Mouse (Mus musculus) right cerebral cortex, adult 18-20 months (tissue): Measurements from ENCODE around the gene Hydin.
"Not testable (repeated sequence)": the region's sequence is repeated elsewhere in the genome, so short reads cannot be mapped to it uniquely, and the experiment has no call there.

Experiments
- DNase-seq: peaks from one replicate; pipeline ENCODE4 v3.0.0; 2022; ENCODE audit warnings: mixed read lengths

Hydin gene

DNA sequence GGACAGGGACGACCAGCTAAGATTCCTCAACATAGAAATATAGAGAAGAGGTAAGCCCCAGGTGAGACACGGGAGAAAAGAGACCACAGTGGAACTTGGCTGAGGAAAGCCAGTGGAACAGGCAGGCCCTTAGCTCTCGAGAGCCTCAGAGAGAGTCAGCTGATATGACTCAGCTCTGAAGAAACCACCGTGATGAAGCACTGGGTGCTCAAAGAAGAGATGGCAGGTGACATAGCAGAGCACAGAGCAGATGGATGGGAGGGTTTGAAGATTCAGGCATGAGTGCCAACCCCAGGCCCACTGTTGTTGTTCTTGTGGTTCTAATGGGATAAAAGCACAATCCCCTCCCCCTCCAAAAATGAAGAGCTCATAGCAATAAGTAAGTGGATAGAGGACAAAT is 190.6 kb downstream of the Hydin start:
- DNase-seq = no peak

DNA sequence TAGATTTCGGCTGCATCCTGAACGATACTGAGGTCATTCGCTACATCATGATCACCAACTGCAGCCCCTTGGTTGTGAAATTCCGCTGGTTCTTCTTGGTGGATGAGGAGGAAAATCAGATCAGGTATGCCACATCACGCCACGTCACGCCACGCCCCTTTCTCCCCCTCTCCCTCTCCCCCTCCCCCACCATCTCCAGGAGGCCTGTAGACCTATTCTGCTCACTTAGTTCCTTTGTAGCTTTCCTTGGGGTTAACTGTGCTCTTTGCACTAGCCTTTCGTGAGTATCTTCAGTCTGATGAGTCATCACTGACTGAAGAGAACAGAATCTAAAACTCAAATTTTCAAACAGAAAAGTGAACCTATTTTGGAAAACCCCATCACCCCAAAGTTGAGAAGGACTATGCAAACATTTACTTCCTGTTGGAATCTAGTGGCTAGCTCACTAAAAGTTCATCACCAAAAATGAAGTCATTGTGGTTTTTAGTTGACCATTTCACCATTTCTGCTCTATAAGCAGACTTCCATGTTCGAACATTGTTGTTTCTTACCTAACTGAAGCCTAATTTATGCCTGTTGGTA is 195.9 kb downstream of the Hydin start:
- no peak for DNase-seq

DNA sequence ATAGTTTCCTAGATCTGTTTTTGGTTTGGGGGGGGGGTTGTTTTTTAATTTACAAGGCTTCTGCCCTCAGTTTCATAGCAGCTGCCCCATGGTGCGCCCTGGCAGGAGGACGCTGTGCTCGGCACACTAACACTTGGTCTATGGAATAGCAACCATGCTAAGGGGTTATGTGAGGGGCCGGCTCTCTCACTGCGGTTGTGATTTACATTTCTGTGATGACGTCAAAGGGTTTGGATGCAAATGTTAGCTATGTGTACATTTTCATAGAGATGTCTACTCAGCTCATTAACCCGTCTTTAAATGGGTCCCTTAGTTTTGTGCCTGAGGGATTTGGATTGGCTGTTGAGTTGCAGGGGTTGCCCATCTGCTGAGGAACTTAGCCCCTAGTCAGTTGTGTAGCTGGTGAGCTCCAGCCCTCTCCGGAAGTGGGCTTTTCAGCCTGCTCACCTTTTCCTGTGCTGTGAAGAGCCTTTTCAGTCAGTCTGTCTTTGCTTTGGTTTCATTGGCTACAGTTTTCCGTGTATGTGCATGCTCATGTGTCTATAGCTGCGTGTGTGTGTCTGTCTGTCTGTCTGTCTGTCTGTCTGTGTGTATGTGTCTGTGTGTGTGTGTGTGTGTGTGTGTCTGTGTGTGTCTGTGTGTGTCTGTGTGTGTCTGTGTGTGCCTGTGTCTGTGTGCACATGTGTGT is 197.1 kb downstream of the Hydin start:
- no peak for DNase-seq

DNA sequence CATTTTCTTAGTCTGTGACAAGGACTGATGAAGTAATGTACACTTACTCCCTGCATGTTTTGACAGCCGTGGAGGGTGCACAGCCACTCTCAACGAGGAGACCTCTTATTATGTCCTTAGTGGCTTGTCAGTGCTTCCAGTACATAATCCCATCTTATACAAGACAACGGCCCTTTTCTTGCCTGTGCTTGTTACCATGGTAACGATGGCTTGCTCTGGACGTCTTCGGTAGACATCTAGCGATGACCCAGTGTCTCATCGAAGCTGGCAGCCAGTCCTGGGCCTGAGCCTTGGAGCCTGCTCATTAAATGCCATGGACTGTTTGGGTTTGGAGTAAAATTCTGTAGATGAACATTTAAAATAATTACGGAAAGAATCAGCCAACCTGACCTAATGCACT is 198.8 kb downstream of the Hydin start:
- DNase-seq = no peak

DNA sequence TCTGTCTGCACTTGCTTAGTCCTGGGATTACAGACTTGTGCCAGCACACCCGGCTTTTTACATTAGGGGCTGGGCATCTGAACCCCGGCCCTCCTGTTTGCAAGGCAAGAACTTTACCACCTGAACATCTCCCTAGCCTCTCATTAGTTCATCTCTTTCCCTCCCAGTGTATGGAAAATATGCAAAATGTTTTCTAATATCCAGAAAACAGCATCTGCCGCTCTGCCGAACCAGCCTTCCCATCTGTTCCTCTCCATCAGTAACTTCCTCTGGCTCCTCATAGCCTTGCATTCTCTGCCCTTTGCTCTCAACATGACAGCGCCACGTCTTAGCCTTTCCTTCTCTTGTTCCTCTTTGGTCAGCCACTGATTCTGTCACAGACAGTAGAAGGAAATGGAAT is 210.5 kb downstream of the Hydin start:
- DNase-seq = no peak

DNA sequence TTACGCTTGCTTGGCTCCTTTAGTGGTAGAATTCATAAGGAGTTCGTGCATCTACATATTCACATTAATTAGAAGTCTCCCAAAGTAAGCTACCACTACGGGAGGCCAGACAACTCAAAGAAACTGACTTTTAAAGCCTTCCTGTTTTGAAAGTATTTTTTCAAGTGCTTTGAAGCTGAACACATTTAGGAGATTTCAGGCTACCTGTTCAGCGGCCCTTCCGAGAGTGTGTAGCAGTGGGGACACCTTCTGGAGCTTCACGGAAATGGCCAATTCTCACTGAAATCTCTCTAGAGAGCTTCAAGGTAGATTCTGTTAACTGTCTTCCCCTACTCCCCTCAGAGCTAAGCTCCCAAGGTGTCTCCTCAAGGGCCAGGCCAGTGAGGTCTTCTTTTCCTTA is 211.8 kb downstream of the Hydin start:
- peak; percentile 43 for DNase-seq

DNA sequence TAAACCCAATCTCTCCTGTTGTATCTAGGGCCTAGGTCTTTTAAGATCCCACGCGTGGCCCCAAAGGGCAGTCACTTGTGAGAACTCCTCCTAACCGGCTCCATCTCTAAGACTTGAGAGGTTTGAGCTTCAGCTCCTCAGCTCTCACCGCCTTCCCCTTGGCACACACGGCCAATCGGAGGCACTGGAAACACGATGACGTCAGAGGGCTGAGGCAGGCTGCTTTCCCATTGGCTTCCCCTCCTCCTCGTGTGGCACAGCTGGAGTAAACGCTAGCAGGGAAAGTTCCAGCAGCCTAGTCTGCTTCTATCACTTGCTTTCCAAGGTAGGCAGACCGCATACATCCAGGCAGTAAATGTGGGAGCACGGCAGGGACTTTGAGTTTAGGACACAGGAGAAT is 212.6 kb downstream of the Hydin start:
- DNase-seq = no peak

DNA sequence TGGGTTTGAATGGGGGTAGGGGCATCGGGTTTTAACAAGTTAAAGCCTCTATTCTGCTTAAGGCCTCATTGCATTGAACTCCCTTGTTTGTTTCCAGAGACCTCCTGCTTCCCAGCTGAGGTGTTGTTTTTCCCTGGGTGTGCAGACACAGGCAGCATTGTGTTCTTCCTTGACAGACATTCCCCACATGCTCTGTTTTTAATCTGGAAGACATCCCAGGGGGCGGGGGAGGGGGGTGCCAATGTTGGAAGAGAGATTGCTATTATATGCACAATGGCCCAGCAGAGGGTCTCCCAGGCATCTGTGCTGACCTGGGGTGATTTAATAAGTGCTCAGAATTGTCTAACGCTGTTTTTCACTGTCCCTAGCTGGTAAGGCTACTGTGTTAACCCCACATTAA is 215.5 kb downstream of the Hydin start:
- no peak for DNase-seq

DNA sequence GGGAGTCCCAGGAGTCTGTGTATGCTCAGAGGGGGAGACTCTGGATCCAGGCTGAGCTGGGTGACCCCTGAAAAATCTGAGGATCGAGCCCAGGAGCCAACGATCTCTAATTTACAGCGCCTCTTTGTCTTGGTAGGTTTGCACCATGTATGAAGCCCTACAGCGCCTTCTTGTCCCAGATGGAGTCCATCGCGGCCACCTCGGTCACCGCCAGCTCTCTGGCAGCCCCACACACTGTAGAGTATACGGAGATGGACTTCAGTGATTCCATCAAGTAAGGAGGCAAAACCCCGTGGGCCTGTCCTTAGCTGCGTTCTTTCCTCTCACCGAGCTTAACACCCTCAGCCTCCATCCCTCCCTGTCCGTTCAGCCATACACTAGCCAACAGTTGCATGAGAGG is 218.5 kb downstream of the Hydin start:
- no peak for DNase-seq

DNA sequence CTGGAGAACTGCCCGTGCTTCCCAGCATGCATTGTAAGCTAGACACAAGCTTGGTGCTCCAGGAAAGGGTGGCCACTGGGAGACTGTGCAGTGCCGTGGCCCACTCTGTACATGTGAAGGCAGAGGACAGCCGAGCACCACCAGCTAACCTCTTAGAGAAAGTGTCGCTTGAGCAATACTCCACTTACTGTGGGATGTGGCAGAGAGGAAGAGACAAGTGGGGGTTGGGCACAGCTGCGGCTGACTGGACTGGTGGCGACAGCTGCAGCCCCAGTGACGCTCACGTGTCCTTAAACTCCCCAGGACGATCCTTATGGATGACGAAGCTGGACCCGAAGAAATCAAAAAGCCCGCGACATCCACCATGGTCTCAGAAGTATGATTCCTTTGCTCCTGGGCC is 219.2 kb downstream of the Hydin start:
- no peak for DNase-seq

DNA sequence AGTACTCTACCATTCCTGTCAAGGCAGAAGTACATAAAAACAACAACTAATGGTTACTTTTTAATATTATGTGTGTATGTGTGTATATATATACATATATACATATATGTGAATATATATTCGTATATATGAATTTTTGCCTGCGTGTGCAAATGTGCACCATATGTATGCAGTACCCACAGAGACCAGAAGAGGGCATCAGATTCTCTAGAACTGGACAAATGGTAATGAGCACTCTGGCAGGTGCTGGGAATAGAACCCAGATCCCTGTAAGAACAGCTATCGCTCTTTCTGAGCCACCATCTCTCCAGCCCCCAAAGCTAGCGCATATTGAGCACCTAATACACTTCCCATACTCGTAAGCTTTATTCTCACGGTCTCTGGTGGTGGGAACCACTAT is 220.9 kb downstream of the Hydin start:
- DNase-seq = no peak

DNA sequence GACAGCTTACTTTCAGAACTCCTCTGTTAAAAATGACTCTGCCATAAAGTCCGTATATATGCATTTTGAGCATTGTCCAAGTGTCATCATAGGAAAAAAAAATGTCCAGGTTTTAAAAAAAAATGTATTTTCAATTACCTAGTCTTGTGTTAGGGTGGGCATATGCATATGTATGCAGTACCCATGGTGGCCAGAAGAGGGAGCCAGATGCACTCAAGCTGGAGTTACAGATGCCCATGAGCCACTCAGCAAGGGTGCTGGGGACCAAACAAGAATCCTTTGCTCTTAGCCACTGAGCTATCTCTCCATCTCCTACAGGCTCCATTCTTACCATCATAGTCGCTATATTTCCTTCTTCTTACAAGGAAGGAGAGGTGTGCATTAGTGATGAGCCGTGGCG is 222.6 kb downstream of the Hydin start:
- DNase-seq = no peak

DNA sequence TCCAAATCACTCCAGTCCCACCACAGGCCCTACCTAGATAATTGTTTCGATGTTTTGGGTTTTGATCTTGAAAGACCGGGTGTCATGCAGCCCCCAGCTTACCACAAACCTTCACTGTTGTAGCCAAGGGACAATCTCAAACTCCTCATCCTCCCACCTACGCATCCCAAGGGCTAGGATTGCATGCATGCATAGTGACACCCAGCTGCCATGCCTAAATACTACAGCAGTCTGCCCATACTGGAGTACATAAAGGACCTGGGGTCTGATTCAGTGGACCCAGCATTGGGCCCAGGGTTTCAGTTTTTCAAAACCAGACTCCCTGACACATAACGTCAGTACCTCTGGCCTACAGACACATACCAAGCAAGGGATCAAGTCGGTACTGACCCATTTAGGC is 224.3 kb downstream of the Hydin start:
- DNase-seq = no peak

DNA sequence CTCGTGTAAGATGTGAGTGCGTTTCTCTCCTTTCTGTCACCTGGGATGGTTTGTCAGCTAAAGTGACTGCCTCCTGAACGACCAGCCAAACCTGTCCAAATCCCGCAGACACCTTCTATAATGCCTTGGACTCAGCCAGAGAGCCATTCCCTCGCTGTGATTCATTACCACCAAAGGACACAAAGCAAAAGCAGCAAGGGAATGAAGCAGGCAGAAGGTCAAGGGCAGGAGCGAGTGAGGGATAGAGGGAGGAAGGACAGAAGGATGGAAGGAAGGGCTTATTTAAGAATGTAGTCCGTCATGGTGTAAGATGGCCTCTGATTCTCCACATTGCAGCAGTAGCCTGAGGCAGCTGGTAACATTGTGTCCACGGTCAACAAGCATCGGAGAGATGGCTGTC is 229.5 kb downstream of the Hydin start:
- no peak for DNase-seq

DNA sequence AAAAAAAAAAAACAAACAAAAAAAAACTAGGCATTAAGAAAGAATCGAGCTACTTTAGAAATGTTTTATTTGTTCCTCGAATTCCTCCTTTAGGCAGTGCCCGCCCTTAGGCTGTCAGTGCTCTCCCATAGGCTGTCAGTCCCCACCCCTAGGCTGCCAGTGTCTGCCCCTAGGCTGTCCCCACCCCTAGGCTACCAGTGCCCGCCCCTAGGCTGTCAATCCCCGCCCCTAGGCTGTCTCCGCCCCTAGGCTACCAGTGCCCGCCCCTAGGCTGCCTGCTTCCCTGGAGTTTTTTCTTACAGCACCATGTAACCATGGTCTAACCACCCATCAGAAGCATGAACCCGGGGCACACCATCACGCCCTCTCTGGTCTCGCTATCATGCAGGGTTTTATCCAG is 233.5 kb downstream of the Hydin start:
- no peak for DNase-seq

DNA sequence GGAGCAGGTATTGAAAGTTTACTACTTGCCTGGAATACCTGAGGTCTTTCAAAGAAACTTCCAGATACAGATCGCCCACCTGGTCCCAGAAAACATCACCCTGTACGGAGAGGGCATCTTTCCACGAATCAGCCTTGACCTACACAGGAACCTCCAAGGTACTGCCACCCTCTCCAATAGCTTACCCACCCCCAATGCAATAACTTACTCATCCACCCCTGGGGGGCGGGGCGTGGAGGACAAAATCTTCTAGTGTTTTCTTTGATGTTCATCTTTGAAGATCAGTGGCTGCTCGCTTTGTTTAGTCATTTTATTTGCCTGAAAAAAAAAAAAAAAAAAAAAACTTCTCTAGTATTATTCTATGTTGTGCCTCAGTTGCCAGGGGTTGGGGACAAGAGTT is 233.9 kb downstream of the Hydin start:
- no peak for DNase-seq

DNA sequence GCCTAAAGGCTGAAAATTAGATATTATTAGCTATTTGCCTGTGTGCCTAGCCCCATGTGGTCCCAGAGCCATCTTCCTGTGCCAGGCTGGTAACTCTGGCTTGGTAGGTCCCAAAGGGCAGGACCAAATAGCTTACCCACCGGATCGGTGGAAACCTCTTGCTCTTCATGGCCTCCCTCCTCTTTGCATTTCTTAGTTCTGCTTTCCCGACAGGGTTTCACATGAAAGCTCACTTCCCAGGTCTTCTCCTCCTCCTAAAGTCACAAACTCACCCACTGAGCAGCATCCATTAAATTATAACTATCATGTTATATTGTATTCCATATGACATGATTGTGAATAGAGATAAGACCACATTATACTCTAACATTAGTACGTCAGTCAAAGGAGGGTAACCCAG is 234.6 kb downstream of the Hydin start:
- DNase-seq = no peak

DNA sequence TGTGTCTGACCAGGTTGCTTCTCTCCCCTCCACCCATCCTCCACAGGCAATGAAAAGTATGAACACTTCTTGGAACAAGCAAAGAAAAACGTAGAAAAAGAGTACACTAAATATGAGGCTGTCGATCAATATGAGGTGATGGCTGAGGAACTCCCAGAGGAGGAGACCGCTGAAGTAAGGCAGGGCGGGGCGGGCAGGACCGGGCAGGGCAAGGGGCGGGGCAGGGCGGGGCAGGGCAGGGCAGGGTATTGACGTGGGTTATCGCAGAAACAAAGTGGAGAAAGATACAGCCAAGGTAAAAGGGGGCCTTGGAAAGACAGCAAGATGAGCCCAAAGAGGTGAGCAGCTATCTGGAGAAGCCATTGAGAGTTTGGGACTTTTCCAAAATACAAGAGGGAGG is 236.1 kb downstream of the Hydin start:
- no peak for DNase-seq

DNA sequence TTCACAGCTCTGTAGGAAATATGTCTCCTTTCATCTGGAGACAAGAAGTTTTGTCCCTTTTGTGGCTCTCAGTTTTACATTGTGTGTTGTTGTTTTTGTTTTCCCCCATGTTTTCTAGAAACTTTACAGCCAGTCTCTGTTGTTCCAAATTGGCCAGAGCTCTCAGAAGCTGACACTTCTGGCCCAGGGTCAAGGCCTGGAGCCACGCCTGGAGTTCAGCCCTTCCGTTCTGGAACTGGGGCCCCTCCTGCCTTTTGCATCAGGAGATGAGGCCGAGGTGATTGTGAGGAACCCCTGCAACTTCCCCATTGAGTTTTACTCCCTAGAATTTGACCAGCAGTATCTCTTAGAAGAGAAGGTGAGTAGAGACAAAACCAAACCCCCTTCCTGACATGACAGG is 242.0 kb downstream of the Hydin start:
- DNase-seq = no peak

DNA sequence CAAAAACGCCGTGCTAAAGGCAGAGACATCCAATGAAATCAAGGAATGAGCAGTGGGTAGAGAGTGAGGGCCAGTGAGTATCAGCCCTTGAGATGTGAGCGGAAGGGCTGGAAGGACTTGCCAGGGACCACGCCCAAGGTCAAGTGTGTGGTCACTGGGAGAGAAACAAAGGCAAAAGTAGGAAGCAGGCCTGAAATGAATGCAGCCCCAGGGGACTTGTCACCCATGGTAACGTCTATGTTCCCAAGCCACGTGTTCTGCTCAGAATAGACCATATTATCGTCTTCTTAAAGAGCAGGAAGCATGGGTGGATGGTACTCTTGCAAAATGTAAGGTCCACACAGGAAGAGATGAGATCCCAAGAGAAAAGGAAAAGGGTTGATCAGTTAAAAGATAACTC is 253.0 kb downstream of the Hydin start:
- no peak for DNase-seq

DNA sequence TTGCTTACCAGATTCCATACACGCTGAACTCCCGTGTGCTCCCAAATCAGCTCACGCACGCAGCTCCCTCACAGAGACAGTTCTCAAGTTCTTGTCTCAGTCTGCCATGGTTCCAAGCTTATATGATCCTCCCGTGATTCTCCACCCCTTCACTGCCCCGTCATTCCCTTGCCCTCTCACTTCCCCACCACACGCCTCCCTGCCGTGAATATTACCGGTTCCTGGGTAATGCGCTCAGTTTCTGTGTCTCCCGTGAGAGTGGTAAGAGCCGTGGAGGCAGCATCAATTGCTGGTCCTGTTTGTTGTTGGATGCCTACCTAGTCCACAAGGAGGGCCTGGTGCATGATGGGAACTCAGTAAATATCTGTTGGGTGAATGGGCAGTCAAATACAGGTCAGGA is 255.1 kb downstream of the Hydin start:
- DNase-seq = no peak

DNA sequence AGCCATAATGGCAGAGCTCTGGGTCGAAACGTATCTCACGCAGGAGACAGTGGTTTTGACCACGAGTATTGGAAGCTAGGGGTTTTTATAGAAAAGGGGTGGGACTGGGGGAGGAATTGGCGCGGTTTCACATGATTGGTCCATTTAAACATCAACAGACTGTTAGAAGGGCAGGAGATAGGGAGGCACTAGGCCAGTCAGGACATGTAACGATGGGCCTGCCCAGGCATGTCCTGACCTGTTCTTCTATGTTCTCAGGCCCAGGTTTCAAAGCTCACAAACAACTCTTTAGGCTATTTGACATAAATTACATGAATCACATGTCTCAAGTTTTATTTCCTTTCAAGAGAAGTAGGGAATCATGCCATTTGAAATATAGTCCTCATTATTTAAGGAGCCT is 255.7 kb downstream of the Hydin start:
- DNase-seq = not testable (repeated sequence)

DNA sequence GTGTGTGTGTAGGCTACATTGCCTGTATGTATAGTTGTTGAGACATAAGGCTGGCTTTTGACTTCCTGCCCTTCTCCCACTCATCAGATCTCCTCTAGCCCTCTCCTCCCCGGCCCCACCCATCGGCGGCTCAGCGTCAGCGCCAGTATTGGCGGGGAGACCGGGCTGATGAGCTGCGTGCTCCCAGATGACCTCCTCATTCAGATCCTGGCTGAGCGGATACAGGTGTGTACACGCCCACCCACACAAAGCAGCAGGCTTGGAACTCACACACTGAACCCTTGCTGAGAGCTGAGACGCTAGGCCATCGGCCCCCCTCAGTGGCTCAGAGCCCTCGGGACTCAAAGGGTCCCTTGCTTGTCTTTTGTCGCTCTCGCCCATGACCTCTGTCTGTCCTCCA is 256.2 kb downstream of the Hydin start:
- no peak for DNase-seq

DNA sequence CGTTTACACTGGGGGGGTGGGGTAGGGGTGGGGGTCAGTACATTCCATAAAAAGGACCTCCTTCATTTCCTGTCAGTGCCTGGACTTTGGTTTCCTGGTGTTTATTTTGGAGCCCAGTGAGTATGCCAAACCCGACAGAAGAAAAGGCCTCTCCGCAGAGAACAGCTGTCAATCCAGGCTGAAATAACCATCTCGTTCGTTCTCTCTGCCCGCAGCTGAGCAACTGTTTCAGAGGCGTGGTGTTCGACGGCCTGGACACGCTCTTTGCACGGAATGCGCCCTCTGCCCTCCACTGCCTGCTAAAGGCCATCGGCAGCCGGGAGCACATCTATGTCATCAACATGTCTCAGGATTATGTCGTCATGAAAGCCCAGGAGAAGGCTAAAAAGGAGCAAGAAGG is 258.5 kb downstream of the Hydin start:
- DNase-seq = no peak

DNA sequence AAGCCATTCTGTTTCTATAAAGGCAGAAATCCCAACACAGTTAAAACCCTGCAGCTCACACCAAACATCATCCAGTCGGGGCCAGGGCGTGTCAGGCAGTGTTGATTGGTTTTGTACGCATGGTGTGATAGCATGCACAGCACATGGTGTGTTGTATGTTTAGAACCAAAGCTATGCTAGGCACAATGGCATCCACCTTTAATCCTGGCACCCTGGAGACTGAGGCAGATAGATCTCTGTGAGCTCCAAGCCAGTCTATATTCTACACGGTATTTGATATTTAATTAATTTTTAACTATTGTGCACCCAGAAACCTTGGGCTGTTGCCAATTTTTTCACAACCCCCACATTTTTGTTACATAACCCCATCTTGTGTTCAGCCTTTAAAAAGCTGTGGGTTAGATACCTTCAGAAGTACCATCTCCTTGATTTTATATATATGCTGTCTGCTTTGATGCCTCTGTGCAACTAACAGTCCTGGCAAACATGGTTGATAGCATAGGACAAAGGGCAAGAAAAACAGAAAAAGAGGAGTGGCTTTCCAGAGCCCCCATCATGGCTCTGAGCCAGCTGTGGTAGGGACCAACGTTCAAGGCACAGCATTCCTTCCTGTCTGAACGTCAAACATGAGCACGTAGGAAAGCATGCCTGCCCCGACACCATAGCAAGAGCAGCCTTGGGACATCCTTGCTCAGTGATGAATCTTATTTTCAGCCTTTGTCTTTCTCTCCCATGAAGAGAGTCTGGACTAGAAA is 263.4 kb downstream of the Hydin start:
- no peak for DNase-seq
